Mouse (Mus musculus): ENCODE data around the gene Pde6b. TPM values are rescaled to one million over a fixed set of nuclear protein-coding genes. Genes with fewer than 3 reads are reported as not detected.
A peak's percentile ranks its signal among the peaks of the same experiment; 100 is the strongest.

Pde6b gene
- total and polyA plus RNA-seq, 3 experiments = not detected

DNA sequence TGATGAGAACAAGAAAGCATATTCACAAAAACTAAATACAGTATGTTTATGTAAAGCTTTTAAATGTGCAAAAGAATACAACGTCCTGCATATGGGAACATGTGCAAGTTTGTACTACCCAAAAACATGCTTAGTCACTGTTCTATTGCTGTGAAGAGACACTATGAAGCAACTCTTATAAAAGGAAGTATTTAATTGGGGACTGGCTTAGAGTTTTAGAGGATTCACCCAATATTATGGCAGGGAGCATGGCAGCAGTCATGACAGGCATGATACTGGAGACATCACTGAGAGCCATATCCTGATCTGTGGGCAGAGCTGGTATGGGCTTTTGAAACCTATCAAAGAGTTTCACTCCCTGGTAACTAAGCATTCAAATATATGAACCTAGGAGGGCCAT lies 30.3 kb upstream of the Pde6b start:
- no peak overlapping the region for H3K27ac ChIP-seq
- 93% methylated on average over 1 of the region's 1 CpGs for WGBS
- no peaks in the 10 kb centered on the region for H3K79me2 ChIP-seq (replicated peaks; ENCODE audit: control insufficient read depth, insufficient read depth, low read length)
- H3K9ac ChIP-seq (ENCODE audit: low read depth, low read length) = no peak overlapping the region
- TF ChIP-seq CTCF (IDR thresholded peaks at IDR 0.05) = no peak
- TF ChIP-seq POLR2A (IDR thresholded peaks at IDR 0.05; ENCODE audit: insufficient read depth, low read depth, low read length) = no peak
- TF ChIP-seq EP300 (IDR thresholded peaks at IDR 0.05; ENCODE audit: insufficient read depth, low read depth, low read length) = no peak
- no peaks in the 10 kb centered on the region for H3K4me1 ChIP-seq (ENCODE audit: control insufficient read depth, insufficient read depth, low read length)
- no peaks in the 10 kb centered on the region for H3K27me3 ChIP-seq (ENCODE audit: control insufficient read depth, insufficient read depth, low read length)
- DNase-seq = no peak
- H3K4me3 ChIP-seq = no peak overlapping the region
- intact Hi-C loops (cut with DNase I) = no loop called here
- no peaks in the 10 kb centered on the region for H3K36me3 ChIP-seq (ENCODE audit: control insufficient read depth, insufficient read depth, low read length)

DNA sequence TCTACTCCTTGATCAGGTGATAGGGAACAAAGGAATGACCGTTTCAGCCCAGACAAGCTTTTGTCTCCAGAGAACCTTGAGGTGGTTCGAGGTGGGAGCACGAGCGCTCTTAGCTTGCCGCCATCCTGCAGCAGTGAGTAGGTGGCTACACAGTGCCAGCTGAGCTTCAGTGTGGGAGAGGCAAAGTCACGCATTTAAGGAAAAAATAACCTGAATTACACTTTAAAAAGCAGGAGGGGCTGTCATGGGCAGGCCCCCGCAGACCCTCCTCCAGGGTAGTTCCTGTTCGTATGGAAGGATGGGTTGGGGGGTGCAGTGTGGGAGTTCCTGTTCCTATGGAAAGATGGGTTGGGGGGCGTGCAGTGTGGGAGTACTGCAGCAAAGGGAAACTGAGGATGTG lies 28.7 kb upstream of the Pde6b start:
- Histone ChIP-seq H3K4me3 (no peak overlapping the region), H3K4me1 (ENCODE audit: control insufficient read depth, insufficient read depth, low read length) (no peaks in the 10 kb centered on the region), H3K9ac (ENCODE audit: low read depth, low read length) (no peak overlapping the region), H3K27me3 (ENCODE audit: control insufficient read depth, insufficient read depth, low read length) (no peaks in the 10 kb centered on the region), H3K36me3 (ENCODE audit: control insufficient read depth, insufficient read depth, low read length) (no peaks in the 10 kb centered on the region), H3K27ac (no peak overlapping the region), H3K79me2 (replicated peaks; ENCODE audit: control insufficient read depth, insufficient read depth, low read length) (no peaks in the 10 kb centered on the region)
- 82% methylated on average over 9 of the region's 9 CpGs for WGBS
- intact Hi-C loops (cut with DNase I) = no loop called here
- TF ChIP-seq EP300 (IDR thresholded peaks at IDR 0.05; ENCODE audit: insufficient read depth, low read depth, low read length) (no peak), CTCF (IDR thresholded peaks at IDR 0.05) (no peak), POLR2A (IDR thresholded peaks at IDR 0.05; ENCODE audit: insufficient read depth, low read depth, low read length) (no peak)
- DNase-seq = no peak

DNA sequence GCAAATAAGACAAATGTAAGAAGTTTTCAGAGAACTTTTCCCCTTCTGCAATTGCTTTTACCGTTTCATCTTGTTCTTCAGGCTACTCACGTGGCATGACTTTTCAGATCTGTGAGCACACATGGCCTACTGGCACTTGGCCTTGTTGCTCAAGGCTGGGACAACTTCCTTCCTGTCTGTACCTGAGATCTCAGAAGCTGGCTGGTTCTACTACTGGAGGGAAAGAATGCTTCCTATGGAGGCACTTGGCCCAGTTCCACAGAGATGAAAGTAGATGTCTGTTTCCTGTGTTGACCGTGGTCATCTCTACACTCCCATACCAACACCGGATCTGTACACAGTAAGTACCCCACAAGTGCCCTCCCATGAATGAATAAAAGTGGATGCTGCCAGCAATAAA lies 28.0 kb upstream of the Pde6b start:
- no peak overlapping the region for H3K27ac ChIP-seq
- 55% methylated on average over 4 of the region's 4 CpGs for WGBS
- no peak for DNase-seq
- no peak overlapping the region for H3K4me3 ChIP-seq
- intact Hi-C loops (cut with DNase I) = no loop called here
- H3K36me3 ChIP-seq (ENCODE audit: control insufficient read depth, insufficient read depth, low read length) = no peaks in the 10 kb centered on the region
- H3K4me1 ChIP-seq (ENCODE audit: control insufficient read depth, insufficient read depth, low read length) = no peaks in the 10 kb centered on the region
- no peaks in the 10 kb centered on the region for H3K79me2 ChIP-seq (replicated peaks; ENCODE audit: control insufficient read depth, insufficient read depth, low read length)
- H3K9ac ChIP-seq (ENCODE audit: low read depth, low read length) = no peak overlapping the region
- no peaks in the 10 kb centered on the region for H3K27me3 ChIP-seq (ENCODE audit: control insufficient read depth, insufficient read depth, low read length)
- no peak for TF ChIP-seq CTCF (IDR thresholded peaks at IDR 0.05)
- no peak for TF ChIP-seq EP300 (IDR thresholded peaks at IDR 0.05; ENCODE audit: insufficient read depth, low read depth, low read length)
- no peak for TF ChIP-seq POLR2A (IDR thresholded peaks at IDR 0.05; ENCODE audit: insufficient read depth, low read depth, low read length)

DNA sequence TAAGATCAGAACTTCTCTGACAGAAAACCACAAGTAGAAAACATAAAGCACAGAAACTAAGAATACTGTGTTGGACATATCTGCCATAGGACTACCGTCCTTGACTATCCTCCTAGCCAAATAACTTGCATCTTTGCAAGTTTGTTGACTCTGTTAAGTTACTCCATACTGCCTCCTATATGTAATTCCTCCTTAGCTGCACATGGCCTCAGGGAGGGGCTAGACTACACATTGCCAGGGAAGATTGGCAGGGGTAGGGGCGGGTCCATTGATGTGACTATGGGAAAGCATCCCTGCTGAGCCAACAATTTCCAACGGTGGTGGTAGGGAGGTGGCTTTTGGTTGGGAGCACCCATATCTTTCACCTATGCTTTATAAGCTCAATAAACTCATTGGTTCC lies 25.9 kb upstream of the Pde6b start:
- Histone ChIP-seq H3K36me3 (ENCODE audit: control insufficient read depth, insufficient read depth, low read length) (no peaks in the 10 kb centered on the region), H3K27ac (no peak overlapping the region), H3K27me3 (ENCODE audit: control insufficient read depth, insufficient read depth, low read length) (peaks cover 5% of the 10 kb centered on the region), H3K4me1 (ENCODE audit: control insufficient read depth, insufficient read depth, low read length) (no peaks in the 10 kb centered on the region), H3K9ac (ENCODE audit: low read depth, low read length) (no peak overlapping the region), H3K4me3 (no peak overlapping the region), H3K79me2 (replicated peaks; ENCODE audit: control insufficient read depth, insufficient read depth, low read length) (no peaks in the 10 kb centered on the region)
- TF ChIP-seq POLR2A (IDR thresholded peaks at IDR 0.05; ENCODE audit: insufficient read depth, low read depth, low read length) (no peak), EP300 (IDR thresholded peaks at IDR 0.05; ENCODE audit: insufficient read depth, low read depth, low read length) (no peak), CTCF (IDR thresholded peaks at IDR 0.05) (no peak)
- intact Hi-C loops (cut with DNase I) = no loop called here
- WGBS = 41% methylated on average over 3 of the region's 3 CpGs
- DNase-seq = no peak

DNA sequence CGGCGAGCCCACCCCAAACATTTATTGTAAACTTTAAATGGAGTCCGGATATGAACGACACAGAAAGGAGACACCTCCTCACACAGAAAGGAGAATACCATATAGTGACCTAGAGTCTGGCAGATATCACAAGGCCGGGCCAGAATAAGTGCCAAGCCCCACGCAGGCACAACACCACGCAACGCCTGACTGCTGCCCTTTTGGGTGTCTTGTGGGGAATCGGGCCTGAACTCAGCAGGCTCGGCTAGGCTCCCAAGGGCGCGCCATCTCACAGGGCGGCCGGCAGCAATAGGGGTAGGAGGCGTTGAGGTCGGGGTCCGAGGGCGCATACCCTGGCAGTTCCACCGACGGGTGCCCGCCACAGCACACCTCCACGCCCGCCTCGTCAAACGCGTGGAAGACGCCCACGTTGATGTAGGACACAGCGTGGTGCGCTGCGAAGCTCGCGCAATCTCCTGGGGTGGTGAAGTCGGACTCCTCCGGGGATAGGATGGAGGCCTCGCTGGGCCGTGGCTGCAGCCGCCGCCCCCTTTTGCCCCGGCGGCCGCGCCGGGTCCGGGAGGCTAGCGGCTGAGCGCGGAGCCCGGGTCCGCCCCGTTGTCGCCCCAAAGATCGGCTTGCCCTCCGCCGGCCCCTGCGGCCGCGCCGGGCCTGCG lies 21.7 kb upstream of the Pde6b start:
- peak overlapping the region; percentile 52 for H3K9ac ChIP-seq (ENCODE audit: low read depth, low read length)
- intact Hi-C loops (cut with DNase I) = no loop called here

DNA sequence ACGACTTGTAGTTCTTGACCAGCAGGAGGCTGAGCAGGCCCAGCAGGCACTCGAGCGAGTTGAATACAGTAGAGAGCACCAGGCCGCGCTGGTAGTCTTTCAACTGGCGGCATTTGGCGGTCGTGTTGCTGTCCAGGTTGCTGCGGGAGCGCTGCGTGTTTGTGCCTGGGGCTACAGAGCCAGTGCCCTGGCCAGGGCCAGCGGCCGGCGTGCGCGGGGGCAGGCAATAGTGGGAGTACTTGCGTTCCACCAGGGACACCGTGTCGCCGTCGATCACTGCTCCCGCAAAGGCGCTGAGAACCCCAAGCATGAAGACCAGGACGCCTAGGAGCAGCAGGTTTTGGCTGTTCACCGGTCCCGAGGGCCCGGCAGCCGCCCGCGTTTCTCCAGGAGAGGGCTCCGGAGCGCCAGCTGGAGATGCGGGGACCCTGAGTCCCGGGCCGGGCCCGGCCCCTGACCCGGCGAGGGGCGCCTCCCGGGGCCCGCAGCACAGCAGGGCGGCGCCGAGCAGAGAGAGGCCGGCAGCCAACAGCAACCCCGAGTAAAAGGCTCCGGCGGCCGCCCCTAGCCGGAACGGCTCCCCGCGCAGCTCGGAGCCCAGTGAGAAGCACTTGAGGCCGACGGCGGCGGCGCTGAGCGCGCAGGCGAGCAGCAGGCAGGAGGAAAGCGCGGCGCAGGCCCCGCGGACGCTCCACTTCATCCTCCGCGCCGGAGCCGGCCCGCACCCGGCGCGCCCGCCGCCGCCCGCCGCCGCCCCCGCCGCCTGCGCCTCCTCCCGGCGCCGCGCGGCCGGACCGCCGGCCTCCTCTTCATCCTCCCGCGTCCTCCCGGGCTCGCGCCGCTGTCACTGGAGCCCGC lies 21.0 kb upstream of the Pde6b start:
- Histone ChIP-seq H3K79me2 (replicated peaks; ENCODE audit: control insufficient read depth, insufficient read depth, low read length) (no peaks in the 10 kb centered on the region), H3K27ac (no peak overlapping the region), H3K4me1 (ENCODE audit: control insufficient read depth, insufficient read depth, low read length) (no peaks in the 10 kb centered on the region), H3K9ac (ENCODE audit: low read depth, low read length) (peak overlapping the region; percentile 52), H3K4me3 (peak overlapping the region; percentile 63), H3K27me3 (ENCODE audit: control insufficient read depth, insufficient read depth, low read length) (peaks cover 11% of the 10 kb centered on the region), H3K36me3 (ENCODE audit: control insufficient read depth, insufficient read depth, low read length) (no peaks in the 10 kb centered on the region)
- peak; percentile 44 for TF ChIP-seq CTCF (IDR thresholded peaks at IDR 0.05)
- TF ChIP-seq POLR2A (IDR thresholded peaks at IDR 0.05; ENCODE audit: insufficient read depth, low read depth, low read length) = no peak
- intact Hi-C loops (cut with DNase I) = no loop called here
- DNase-seq = peak; percentile 37 to 57
- WGBS = under 1% methylated on average over 98 of the region's 100 CpGs

More for the DNA sequence above, 21.7 kb upstream of the Pde6b start:
- Histone ChIP-seq H3K4me3 (peak overlapping the region; percentile 63), H3K27ac (no peak overlapping the region), H3K27me3 (ENCODE audit: control insufficient read depth, insufficient read depth, low read length) (peaks cover 11% of the 10 kb centered on the region), H3K79me2 (replicated peaks; ENCODE audit: control insufficient read depth, insufficient read depth, low read length) (no peaks in the 10 kb centered on the region), H3K4me1 (ENCODE audit: control insufficient read depth, insufficient read depth, low read length) (no peaks in the 10 kb centered on the region), H3K36me3 (ENCODE audit: control insufficient read depth, insufficient read depth, low read length) (no peaks in the 10 kb centered on the region)
- WGBS = 3% methylated on average over 60 of the region's 60 CpGs
- DNase-seq = peak in 1 of 2 experiments; percentile 4
- TF ChIP-seq EP300 (IDR thresholded peaks at IDR 0.05; ENCODE audit: insufficient read depth, low read depth, low read length) (no peak), CTCF (IDR thresholded peaks at IDR 0.05) (no peak), POLR2A (IDR thresholded peaks at IDR 0.05; ENCODE audit: insufficient read depth, low read depth, low read length) (no peak)
